Mouse (Mus musculus) layer of hippocampus, postnatal 10 days (tissue): Measurements from ENCODE around the gene Rpl19. TPM values are rescaled to one million over a fixed set of nuclear protein-coding genes. Genes with fewer than 3 reads are reported as not detected.

ENCODE experiments used
- DNase-seq, 2 experiments: peaks; one replicate each; pipeline ENCODE4 v3.0.0; 2021; ENCODE audit warnings: low spot score in 2 of 2
- total RNA-seq, 2 experiments: library from RNA; stranded (reverse); gene quantifications; 2 replicates each; pipeline ENCODE4 v1.2.3; 2021

Gene Rpl19
- total RNA-seq, 2 experiments from 2014 or later = 648 to 672 TPM

- no peak for DNase-seq
These were observed 28.3 kb upstream of the Rpl19 start for GRCm38 (mm10) chr11:97998074-97998793.

GRCm38 (mm10) chr11:97998898-97999608, 27.5 kb upstream of the Rpl19 start:
- no peak for DNase-seq

GRCm38 (mm10) chr11:97999748-98000147, 26.8 kb upstream of the Rpl19 start:
- no peak for DNase-seq

GRCm38 (mm10) chr11:98000378-98001140, 26.0 kb upstream of the Rpl19 start:
- DNase-seq = peak in 1 of 2 experiments; percentile 23

- DNase-seq = no peak
These were observed 25.1 kb upstream of the Rpl19 start for GRCm38 (mm10) chr11:98001351-98001824.

GRCm38 (mm10) chr11:98001986-98002385, 24.5 kb upstream of the Rpl19 start:
- no peak for DNase-seq

- DNase-seq = peak; percentile 86 to 88
These were observed 23.9 kb upstream of the Rpl19 start for GRCm38 (mm10) chr11:98002627-98003026.

- DNase-seq = peak in 1 of 2 experiments; percentile 25
These were observed 23.3 kb upstream of the Rpl19 start for GRCm38 (mm10) chr11:98003171-98003671.

- peak in 1 of 2 experiments; percentile 21 for DNase-seq
These were observed 22.3 kb upstream of the Rpl19 start for GRCm38 (mm10) chr11:98004161-98004560.

GRCm38 (mm10) chr11:98005076-98005475, 21.4 kb upstream of the Rpl19 start:
- DNase-seq = no peak

GRCm38 (mm10) chr11:98005686-98006085, 20.8 kb upstream of the Rpl19 start:
- DNase-seq = no peak

- no peak for DNase-seq
These were observed 18.4 kb upstream of the Rpl19 start for GRCm38 (mm10) chr11:98008087-98008486.

- no peak for DNase-seq
These were observed 14.8 kb upstream of the Rpl19 start for GRCm38 (mm10) chr11:98011716-98012115.

- no peak for DNase-seq
These were observed 13.7 kb upstream of the Rpl19 start for GRCm38 (mm10) chr11:98012831-98013230.

- DNase-seq = no peak
These were observed 10.3 kb upstream of the Rpl19 start for GRCm38 (mm10) chr11:98016177-98016576.

GRCm38 (mm10) chr11:98016824-98017223, 9.7 kb upstream of the Rpl19 start:
- no peak for DNase-seq

- DNase-seq = no peak
These were observed 8.3 kb upstream of the Rpl19 start for GRCm38 (mm10) chr11:98018222-98018621.

- DNase-seq = peak; percentile 72 to 79
These were observed 7.5 kb upstream of the Rpl19 start for GRCm38 (mm10) chr11:98018858-98019641.

GRCm38 (mm10) chr11:98019883-98020610, 6.5 kb upstream of the Rpl19 start:
- no peak for DNase-seq

GRCm38 (mm10) chr11:98020710-98021109, 5.8 kb upstream of the Rpl19 start:
- peak in 1 of 2 experiments; percentile 41 for DNase-seq
